Mouse (Mus musculus) spleen, embryonic (tissue): ENCODE results near the gene Pitpnm2.

ENCODE experiments used
- CTCF ChIA-PET: fragments of 350-600 bp; sonication (Branson Sonifier 250); formaldehyde crosslinking; loops from one replicate; lab custom pipeline; 2022; lab: Charles Lee

Pitpnm2 gene

GRCm38 (mm10) chr5:124100128-124101044, 149.2 kb downstream of the Pitpnm2 start:
- CTCF ChIA-PET: no interaction called here

GRCm38 (mm10) chr5:124098923-124099322, 150.6 kb downstream of the Pitpnm2 start:
- CTCF ChIA-PET: interaction anchor here (0.6 kb wide), 1 partner anchor 23 kb away, joined by 5 read pairs; no protein-coding TSS in a partner anchor

DNA sequence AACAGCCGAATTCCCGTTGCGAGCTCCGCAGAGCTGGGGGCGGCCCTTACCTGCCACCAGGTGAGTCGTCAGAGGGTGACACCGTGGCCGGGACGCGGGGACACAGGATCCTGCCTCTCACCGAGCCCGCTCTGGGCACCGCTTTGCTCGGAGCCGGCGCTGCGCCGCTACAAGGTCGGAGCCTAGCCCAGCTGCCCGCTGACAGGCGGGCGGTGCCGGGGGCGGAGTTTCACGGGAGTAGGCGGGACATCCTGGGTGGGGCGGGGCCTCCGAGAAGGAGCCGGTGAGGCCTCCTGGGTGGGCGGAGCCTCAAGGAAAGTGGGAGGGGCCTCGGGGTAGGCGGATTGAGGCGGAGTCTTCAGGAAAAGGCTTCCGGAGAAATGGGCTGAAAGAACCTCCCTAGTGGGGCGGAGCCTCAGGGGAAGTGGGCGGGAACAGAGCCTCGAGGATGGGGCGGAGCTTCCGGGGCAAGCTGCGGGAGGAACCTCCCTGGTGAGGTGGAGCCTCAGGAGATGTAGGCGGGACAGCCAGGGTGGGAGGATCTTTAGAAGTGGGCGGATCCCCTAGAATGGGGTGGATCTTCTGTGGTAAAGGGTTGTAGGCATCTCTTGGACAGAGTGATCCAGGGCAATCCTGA, 153.8 kb downstream of the Pitpnm2 start, which contains the start of gene Abcb9:
TSS of gene Abcb9 (minus strand) at position 203 of the 637 bp plus-strand sequence.
- CTCF ChIA-PET: interaction anchor here (0.6 to 1.1 kb wide), 3 partner anchors 15 to 208 kb away, joined by 3 to 7 read pairs (median 5); no protein-coding TSS in a partner anchor

DNA sequence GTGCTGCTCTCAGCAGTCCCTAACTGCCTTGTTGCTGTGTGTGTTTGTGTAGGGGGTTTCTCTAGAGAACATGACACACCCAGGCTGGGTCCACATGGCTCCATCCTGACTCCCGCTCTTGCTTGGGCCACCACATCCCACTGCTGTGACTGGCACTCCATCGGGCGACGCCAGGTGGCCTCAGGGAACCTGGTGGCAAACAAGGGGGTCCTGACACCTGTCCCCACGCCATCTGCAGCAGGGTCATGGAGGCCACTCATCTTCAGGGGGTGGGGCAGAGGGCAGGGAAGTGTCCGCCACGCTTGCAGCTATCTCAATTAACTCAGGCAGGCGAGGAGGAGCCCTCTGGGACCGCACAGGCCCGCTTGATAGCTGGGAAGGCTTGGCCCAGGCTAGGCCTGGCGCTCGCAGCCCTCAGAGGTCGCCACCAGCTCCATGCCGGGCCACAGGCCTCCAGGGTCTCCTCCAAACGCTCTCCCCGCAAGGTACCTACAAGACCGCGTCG, 154.4 kb downstream of the Pitpnm2 start:
- CTCF ChIA-PET: interaction anchor here (1.1 kb wide), 1 partner anchor 16 kb away, joined by 3 read pairs; no protein-coding TSS in a partner anchor

DNA sequence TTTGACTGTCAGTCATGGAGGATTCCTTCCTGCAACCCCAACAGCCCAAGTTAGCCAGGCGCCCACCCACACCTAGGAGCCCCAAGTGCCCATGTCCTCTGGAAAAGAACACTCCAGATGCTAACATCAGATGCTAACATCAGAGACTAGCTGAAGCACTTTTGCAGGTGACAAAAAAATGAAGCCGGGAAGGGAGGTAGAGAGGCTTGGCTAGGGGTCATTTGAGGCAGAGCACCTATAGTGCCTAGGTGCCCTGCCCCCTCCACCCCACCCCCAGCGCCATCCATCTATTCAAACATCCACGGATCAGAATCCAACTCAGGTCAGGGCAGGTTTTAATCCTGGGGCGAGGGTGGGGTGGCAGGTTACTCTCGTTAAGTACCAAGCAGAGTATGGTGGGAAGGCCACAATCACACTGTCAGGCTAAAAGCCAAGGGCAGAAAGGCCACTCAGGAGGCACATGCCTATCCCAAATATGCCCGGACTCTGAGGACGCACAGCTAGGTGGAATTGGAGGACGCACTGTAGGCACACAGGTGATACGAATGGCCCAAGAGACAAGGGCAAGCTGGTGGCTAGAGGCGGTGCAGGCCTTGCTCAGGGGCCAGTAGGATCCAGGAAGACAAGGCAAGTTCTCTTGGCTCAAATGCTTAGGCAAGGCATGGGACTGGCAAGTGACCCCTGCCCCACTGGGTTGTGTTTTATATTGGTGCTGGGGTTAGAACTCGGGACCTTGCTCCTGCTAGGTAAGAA, 155.5 kb downstream of the Pitpnm2 start:
- CTCF ChIA-PET: interaction anchor here (0.7 kb wide), 1 partner anchor 824 kb away, joined by 4 read pairs; no protein-coding TSS in a partner anchor

DNA sequence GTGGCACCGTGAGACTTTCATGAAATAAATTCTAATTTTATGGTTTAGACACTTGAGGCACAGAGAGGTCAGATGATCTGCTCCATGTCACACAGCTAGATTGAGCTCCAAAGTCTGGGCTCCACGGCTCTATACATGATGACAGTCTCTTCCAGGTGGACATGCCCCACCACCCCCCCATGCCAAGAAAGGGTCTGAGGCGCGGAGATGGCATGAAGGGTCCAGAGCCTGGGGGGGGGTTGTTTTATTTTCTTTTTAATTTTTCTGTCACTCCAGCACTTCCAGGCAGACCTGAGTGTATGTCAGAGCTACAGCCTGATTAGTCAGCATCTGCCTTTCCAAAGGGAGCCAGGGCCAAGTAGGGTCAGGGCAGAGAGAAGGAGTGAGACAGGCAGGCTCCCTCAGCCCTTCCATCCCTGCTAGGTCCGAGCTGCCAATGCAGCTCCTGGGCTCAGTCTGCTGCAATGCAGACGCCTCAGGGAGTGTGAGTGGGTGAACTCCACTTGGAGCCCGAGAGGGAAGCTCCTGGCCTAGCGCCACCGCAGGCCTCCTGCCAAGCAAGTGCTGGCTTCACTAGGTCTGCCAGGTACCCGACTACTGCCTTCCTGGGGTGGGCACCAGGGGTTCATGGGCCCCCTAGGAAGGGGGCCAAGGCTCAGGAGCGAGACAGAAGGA, 156.3 kb downstream of the Pitpnm2 start:
- CTCF ChIA-PET: interaction anchor here (0.7 kb wide), 3 partner anchors 26 to 824 kb away, joined by 3 to 5 read pairs (median 4); no protein-coding TSS in a partner anchor

- CTCF ChIA-PET: no interaction called here
These were observed 157.6 kb downstream of the Pitpnm2 start for GRCm38 (mm10) chr5:124091951-124092406.

DNA sequence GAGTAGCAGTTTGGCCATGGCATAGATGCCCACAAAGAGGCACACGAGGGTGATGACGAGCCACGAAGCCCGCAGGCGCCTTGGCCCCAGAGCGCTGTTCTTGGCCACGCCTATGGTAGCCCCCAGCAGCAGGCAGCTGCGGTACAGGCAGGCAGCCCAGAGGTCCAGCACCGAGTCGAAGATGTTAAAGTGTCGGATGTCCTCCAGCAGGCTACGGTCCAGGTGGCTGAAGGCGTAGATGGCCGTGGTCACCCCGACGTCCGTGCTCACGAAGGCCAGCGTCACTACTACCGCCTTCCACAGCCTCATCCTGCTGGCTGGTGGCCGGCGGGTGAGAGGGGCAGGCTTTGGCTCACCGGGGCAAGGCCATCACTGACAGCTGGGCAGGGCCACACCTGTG, 159.7 kb downstream of the Pitpnm2 start:
- CTCF ChIA-PET: no interaction called here

- CTCF ChIA-PET: no interaction called here
These were observed 162.7 kb downstream of the Pitpnm2 start for GRCm38 (mm10) chr5:124086876-124087275.

DNA sequence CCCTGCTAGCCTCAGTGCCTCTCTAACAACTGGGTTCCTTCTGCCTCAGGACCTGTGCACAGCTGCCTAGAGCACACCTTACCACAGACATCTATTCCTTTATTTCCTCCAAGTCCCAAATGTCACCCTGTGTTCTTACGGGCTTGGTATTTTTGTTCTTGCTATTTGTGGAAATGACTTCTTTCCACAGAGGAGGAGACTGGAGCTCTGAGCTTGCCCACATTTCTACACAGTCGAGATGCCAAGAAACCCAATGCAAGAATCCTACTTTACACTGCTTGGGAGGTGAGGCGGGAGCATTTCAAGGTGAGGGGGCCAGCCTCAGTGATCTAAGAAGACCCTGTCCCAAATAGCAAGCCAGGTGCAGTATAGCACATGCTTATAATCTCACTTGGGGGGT, 164.0 kb downstream of the Pitpnm2 start:
- CTCF ChIA-PET: interaction anchor here (1.4 to 2.5 kb wide), 2 partner anchors 85 to 88 kb away, joined by 6 to 9 read pairs; no protein-coding TSS in a partner anchor

DNA sequence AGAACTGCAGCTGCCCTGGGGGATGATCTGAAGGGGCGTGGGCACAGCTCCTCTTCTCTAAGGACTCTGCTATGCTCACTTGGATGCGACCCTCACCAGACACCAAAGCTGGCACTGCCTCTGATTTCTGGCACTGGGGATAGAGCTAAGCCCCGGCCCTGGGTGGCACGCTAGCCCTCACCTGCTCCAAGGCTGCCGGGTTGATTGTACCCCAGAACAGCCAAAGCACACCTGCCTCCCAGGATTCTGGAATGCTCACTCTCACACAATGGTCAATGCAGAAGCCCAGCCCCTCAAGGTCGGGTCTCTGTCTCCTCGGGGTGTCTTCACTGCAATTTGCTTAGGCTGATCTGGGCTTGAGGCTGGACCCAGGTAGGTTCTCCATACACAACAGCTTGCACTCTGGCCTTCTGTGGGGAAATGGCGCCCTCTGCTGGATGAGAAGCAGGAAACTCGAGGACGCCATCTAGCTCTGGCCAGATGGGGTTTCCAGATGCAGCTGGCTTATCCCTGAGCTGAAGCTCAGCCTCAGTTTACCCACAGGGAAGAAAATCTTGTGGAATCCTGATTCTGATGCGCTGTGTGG, 164.9 kb downstream of the Pitpnm2 start:
- CTCF ChIA-PET: interaction anchor here (0.5 to 2.5 kb wide), 5 partner anchors 14 to 100 kb away, joined by 3 to 9 read pairs (median 3); no protein-coding TSS in a partner anchor

DNA sequence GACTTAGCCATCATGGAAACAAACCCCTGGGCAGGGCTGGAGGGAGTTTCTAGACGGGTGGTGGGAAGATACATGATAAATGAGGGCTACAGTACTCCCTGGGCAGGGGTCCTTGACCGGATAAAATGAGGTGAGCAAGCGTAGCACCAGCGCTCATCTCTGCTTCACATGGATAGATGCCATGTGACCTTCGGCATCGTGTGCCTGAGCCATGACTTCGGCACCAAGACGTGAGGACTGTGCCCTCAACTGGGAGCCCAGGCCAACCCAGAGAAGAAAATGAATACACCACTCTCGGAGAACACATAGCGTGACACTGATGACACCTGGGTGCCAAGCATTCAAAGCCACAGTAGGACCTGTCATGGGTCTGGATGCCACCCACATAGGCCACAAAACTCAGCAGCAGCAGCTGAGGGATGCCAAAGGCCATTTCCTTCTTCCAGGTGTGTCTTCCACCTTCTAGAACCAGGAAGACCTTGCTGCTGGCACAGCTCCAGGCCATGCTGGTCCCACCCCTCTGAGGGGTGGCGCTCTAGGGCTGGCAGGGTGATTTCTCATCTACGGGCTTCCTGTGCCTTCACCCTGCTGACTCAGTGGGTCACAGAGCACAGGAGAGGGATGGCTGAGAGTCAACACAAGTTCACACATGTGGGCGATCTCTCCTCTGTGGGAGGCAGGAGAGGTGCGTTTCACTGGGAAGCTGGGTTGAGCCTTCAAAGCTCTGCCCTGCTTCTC, 165.5 kb downstream of the Pitpnm2 start:
- CTCF ChIA-PET: interaction anchor here (0.5 to 2.5 kb wide), 5 partner anchors 13 to 100 kb away, joined by 3 to 9 read pairs (median 3); no protein-coding TSS in a partner anchor

GRCm38 (mm10) chr5:124082941-124083688, 166.4 kb downstream of the Pitpnm2 start:
- CTCF ChIA-PET: interaction anchor here (0.5 to 1.3 kb wide), 2 partner anchors 43 to 77 kb away, joined by 4 to 29 read pairs; no protein-coding TSS in a partner anchor

DNA sequence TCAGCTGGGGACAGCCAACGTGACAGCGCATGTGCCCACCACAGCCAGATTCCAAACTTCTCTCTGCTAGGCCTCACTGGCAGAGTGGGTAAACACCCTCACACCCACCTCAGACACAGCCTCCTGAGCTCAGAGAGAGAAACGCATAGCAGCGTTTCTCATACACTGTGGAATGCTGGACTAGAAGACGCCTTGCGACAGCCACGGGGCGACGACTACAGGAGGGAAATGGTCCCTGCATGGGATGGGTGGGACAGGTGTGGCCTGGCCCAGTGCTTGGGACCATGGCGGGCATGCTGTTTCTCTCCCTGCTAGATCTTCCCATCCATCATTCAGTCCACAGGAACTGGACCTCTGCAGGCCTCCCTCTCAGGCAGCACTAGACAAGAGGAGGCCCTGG, 167.1 kb downstream of the Pitpnm2 start:
- CTCF ChIA-PET: interaction anchor here (0.5 to 1.3 kb wide), 3 partner anchors 43 to 77 kb away, joined by 3 to 29 read pairs (median 4); no protein-coding TSS in a partner anchor

GRCm38 (mm10) chr5:124079880-124080279, 169.7 kb downstream of the Pitpnm2 start:
- CTCF ChIA-PET: interaction anchor here (0.6 to 1.0 kb wide), 4 partner anchors 15 to 337 kb away, joined by 3 read pairs; no protein-coding TSS in a partner anchor

DNA sequence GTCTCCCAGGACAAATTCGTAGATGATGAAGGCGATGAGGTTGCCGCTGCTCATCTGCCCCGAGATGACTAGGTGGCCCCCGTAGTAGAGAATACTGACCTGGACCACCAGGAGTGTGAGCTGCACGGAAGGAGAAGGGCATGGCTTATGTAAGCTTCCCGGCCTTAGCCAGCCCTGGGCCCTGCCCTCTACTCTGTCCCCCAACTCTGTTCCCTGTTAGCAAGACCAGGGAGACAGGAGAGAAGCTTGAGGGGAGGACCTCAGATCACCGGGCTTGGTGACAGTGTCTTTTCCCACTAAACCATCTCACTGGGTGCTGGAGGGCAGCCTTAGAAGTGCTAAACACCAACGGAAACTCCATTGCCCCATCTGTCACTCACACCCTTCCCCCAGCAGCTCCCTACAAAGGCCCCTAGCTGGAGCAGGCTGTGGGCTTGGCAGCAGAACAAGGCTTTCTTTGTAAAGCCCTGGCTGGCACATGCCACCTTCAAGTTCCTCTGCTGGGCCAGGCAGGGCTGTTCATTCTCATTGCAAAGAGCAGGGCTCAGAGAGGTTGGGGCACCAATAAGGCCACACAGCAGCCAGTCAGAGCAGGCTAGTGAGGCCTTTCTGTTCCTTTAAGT, 170.7 kb downstream of the Pitpnm2 start:
- CTCF ChIA-PET: interaction anchor here (0.6 kb wide), 1 partner anchor 84 kb away, joined by 18 read pairs; no protein-coding TSS in a partner anchor

DNA sequence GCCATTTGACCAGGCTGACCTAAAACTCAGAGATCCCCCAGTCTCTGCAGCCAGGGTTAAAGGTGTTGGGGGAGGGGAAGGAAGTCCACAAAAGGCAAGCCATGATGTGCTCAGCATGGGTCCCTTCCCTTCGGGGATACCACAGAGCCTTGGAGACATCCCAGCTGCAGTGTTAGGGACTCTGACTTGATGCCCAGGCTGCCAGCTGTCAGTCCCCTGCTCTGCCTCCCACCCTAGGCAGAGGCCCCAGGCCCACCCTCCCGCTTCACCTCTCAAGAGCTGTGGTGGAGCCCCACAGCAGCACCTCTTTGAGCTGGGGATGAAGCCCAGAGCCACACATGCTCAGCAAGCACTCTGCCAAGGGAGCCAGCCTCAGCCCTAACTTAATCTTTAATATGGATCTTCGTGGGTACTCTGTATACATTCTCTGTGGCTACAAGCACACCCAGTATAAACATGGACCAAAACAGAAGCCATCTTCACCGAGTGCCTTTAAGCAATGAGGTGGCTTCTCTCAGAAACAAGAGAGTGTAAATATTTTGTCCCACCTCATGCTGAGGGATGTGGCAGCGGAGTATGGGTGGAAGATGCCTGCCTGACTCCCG, 171.6 kb downstream of the Pitpnm2 start:
- CTCF ChIA-PET: no interaction called here
